Mouse (Mus musculus): ENCODE measurements at regions not wholly inside any gene's neighbourhood (a gene's known extent, or its start where the extent isn't known, plus 50 kb on each side); places are given as distances from the start of the nearest gene placed in this dataset.

DNA sequence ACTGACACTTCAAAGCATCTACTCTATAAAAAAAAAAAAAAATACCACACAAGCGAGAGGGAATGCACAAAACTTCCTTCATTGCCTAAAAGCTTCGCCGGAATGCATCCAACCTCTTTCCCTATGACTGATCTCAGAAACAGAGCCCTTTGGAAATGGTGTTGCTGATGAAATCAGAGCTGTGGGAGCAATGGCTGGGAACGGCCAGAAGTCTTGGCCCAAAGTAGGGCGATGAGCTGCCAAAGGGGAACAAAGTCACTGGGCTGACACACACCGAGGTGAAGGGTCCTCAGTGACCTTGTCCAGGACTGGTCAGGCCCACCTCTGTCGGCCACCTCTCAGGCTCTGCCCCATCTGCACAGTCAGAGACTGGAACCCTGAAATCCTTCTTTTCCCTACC lies 353.6 kb upstream of the Arid1b start:
- TF ChIP-seq POLR2A (IDR thresholded peaks at IDR 0.05; ENCODE audit: borderline replicate concordance, extremely low read depth, low read depth, low read length) (no peak), CTCF (IDR thresholded peaks at IDR 0.05; ENCODE audit: insufficient read depth, low read length) (no peak)
- Histone ChIP-seq H3K4me3 (replicated peaks; ENCODE audit: extremely low read depth, low read depth, low read length) (no peak overlapping the region), H3K4me1 (ENCODE audit: control insufficient read depth, insufficient read depth, low read length) (no peaks in the 10 kb centered on the region; the same call in 1 of the 2 replicates)
- WGBS: 75% methylated on average over 7 of the region's 7 CpGs
- DNase-seq: peak; percentile 18

DNA sequence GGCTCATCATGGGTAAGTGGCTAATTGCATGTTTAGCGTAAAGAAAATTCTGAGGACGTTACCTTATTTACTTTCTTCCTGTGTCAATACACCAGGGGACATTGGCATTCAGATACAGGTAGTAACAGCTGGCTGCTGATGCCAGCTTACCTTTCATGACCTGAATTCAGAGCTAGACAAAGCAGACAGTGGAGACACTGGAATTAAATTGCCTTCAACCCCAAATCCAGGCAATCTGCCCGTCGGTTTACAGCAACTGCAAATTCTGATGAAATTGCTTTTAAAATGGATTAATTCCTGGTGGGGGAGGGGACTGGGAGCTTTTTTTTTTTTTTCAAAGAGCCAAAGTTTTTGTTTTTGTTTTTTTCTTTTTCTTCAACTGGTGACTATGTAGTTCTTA lies 353.0 kb upstream of the Arid1b start:
- TF ChIP-seq CTCF (IDR thresholded peaks at IDR 0.05; ENCODE audit: insufficient read depth, low read length): no peak
- Histone ChIP-seq H3K4me3 (replicated peaks; ENCODE audit: extremely low read depth, low read depth, low read length) (no peak overlapping the region), H3K4me1 (ENCODE audit: control insufficient read depth, insufficient read depth, low read length) (no peaks in the 10 kb centered on the region; the same call in 1 of the 2 replicates)
- WGBS: 60% methylated on average over 4 of the region's 4 CpGs
- no peak for DNase-seq

DNA sequence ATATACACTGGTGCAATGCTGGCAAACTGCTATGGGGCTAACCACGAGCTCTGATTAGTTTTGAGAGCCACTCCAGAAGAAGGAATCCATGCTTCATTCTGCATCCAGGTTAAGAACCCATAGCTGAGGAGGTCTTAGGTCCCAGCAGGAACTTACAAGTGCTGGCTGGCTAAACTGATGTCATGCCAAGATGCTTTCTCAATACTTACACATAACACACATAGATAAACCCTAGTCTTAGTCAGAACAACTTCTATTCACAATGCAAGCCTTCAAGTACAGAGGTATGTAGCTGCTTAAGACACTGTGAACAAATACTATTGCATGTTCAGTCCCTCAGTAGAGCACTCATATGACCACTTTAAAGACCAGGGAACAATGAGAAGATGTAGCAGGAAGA lies 352.1 kb upstream of the Arid1b start:
- DNase-seq: no peak
- 41% methylated on average over 1 of the region's 1 CpGs for WGBS
- Histone ChIP-seq H3K4me3 (replicated peaks; ENCODE audit: extremely low read depth, low read depth, low read length) (no peak overlapping the region), H3K4me1 (ENCODE audit: control insufficient read depth, insufficient read depth, low read length) (no peaks in the 10 kb centered on the region; the same call in 1 of the 2 replicates)
- no peak for TF ChIP-seq CTCF (IDR thresholded peaks at IDR 0.05; ENCODE audit: insufficient read depth, low read length)
- TF ChIP-seq POLR2A (IDR thresholded peaks at IDR 0.05; ENCODE audit: borderline replicate concordance, extremely low read depth, low read depth, low read length): no peak

DNA sequence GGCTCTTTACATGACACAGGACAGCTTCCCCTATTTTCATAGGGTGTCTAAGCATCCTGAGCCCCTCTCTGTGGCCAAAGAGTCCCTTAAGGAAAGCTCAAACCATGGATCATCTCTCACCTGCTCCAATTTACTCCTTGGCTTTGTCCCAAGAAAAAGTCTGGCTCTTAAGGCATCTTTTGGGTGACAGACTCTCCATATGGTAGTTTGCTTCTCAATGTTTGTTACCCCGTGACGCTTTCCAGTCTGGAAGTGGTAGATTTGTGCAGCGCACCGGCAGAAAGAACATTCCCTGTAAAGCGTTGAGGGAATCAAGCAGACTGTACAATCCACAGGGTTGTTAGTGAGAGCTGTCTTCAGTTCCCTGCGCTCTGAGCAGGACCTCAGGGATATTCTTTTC lies 350.8 kb upstream of the Arid1b start:
- no peaks in the 10 kb centered on the region; the same call in 1 of the 2 replicates for H3K4me1 ChIP-seq (ENCODE audit: control insufficient read depth, insufficient read depth, low read length)
- no peak for TF ChIP-seq POLR2A (IDR thresholded peaks at IDR 0.05; ENCODE audit: borderline replicate concordance, extremely low read depth, low read depth, low read length)
- no peak for TF ChIP-seq CTCF (IDR thresholded peaks at IDR 0.05; ENCODE audit: insufficient read depth, low read length)
- H3K4me3 ChIP-seq (replicated peaks; ENCODE audit: extremely low read depth, low read depth, low read length): no peak overlapping the region
- no peak for DNase-seq
- WGBS: 82% methylated on average over 6 of the region's 6 CpGs

DNA sequence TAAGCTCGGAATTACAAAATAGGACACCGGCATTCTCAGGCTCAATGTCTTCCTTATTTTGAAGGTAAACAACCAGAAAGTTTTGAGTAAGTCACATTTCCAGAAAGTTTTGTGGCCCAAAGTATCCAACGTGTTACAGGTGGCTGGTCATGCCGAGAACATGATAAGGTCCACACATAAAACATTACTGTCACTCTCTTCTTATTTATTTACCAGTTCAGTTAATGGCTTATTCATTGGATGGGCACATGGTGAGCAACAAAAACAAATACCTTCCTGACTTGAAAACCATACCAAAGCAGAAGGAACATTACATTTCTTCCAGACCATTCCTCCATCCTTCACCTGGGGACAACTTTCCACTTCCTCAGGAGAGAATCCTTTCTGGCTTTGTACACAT lies 345.5 kb upstream of the Arid1b start:
- no peak for TF ChIP-seq POLR2A (IDR thresholded peaks at IDR 0.05; ENCODE audit: borderline replicate concordance, extremely low read depth, low read depth, low read length)
- no peak for TF ChIP-seq CTCF (IDR thresholded peaks at IDR 0.05; ENCODE audit: insufficient read depth, low read length)
- Histone ChIP-seq H3K4me1 (ENCODE audit: control insufficient read depth, insufficient read depth, low read length) (no peaks in the 10 kb centered on the region; the same call in 1 of the 2 replicates), H3K4me3 (replicated peaks; ENCODE audit: extremely low read depth, low read depth, low read length) (no peak overlapping the region)
- no peak for DNase-seq
- 83% methylated on average over 4 of the region's 4 CpGs for WGBS

DNA sequence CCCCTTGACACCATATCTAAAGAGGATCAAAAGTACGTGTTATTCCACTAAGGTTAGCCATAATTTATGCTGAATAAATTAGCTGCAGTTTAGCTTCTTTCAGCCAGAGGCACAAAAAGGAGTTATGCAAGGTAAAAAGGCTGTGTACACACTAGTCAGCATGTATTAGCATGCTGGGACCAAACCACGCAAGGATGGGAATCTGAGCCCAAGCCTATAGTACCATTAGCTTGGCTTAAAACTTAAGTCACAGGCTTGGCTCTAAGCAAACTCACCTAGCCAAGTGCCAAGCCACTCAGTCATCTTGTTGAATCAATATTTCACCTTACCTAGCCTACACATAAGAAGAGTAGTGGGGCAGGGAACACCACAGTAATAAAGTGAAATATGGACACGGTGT lies 339.9 kb upstream of the Arid1b start:
- no peaks in the 10 kb centered on the region for H3K4me1 ChIP-seq (ENCODE audit: control insufficient read depth, insufficient read depth, low read length)
- H3K4me3 ChIP-seq (replicated peaks; ENCODE audit: extremely low read depth, low read depth, low read length): no peak overlapping the region
- TF ChIP-seq CTCF (IDR thresholded peaks at IDR 0.05; ENCODE audit: insufficient read depth, low read length) (no peak), POLR2A (IDR thresholded peaks at IDR 0.05; ENCODE audit: borderline replicate concordance, extremely low read depth, low read depth, low read length) (no peak)
- 84% methylated on average over 3 of the region's 3 CpGs for WGBS
- no peak for DNase-seq

DNA sequence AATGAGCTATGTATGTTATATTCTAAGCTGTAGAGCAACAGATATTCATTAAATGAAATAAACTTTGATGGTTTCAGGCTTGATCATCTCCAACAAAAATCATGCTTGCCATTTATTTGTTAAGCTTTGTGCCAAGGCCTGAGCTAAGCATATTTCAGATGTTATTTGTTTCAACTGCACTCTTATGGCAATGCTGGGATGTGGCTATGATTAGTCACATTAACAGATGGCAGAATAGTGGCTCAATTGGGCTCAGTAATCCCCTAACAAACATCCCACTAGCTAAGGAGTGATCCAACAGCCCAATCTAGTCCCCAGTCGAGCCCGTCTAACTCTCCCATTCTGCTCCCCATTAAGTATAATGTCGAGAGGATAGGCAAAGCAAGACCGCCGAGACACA lies 332.1 kb upstream of the Arid1b start:
- DNase-seq: no peak
- 88% methylated on average over 5 of the region's 5 CpGs for WGBS
- TF ChIP-seq CTCF (IDR thresholded peaks at IDR 0.05; ENCODE audit: insufficient read depth, low read length): no peak
- TF ChIP-seq POLR2A (IDR thresholded peaks at IDR 0.05; ENCODE audit: borderline replicate concordance, extremely low read depth, low read depth, low read length): no peak
- H3K4me1 ChIP-seq (ENCODE audit: control insufficient read depth, insufficient read depth, low read length): no peaks in the 10 kb centered on the region
- H3K4me3 ChIP-seq (replicated peaks; ENCODE audit: extremely low read depth, low read depth, low read length): no peak overlapping the region

DNA sequence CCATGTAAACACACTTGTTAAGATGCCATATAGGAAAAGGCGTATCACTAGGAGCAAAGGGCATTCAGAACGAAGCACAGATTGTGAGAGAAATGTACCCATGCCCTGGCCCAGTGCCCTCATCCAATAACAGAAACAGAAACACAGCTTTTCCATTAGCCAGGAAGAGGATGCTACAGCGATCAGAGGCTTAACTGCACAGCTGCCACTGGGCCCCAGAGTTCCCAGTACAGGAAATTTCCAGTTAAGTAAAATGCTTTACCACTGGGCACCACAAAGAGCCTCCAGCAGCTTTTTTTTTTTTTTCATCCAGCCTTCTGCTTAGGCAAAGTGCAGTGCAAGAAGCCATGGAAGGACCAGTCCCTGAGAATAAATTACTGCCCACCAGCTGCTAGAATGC lies 325.6 kb upstream of the Arid1b start:
- H3K4me3 ChIP-seq (replicated peaks; ENCODE audit: extremely low read depth, low read depth, low read length): no peak overlapping the region
- TF ChIP-seq CTCF (IDR thresholded peaks at IDR 0.05; ENCODE audit: insufficient read depth, low read length) (no peak), POLR2A (IDR thresholded peaks at IDR 0.05; ENCODE audit: borderline replicate concordance, extremely low read depth, low read depth, low read length) (no peak)
- DNase-seq: no peak
- 79% methylated on average over 3 of the region's 3 CpGs for WGBS
- H3K4me1 ChIP-seq (ENCODE audit: control insufficient read depth, insufficient read depth, low read length): no peaks in the 10 kb centered on the region

DNA sequence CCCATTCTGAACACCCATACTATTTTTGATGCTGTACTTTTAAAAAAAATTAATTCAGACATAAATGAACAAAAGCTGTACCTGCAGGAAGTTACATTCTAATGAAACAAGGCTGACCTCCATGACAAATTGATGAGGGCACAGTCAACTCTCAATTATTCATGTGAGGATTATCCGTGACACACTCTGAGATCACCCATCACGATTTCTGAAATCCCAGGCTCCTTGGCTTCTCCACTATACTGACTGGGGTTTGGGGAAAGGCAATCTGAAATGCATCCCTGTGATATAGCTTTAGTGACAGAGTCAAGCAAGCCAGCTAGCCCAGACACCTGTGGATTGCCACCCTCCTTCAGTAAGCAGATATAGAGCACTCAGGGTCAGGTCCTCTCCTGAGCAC lies 320.9 kb upstream of the Arid1b start:
- TF ChIP-seq CTCF (IDR thresholded peaks at IDR 0.05; ENCODE audit: insufficient read depth, low read length) (no peak), POLR2A (IDR thresholded peaks at IDR 0.05; ENCODE audit: borderline replicate concordance, extremely low read depth, low read depth, low read length) (no peak)
- no peak overlapping the region for H3K4me3 ChIP-seq (replicated peaks; ENCODE audit: extremely low read depth, low read depth, low read length)
- H3K4me1 ChIP-seq (ENCODE audit: control insufficient read depth, insufficient read depth, low read length): no peaks in the 10 kb centered on the region
- 85% methylated on average over 2 of the region's 2 CpGs for WGBS
- no peak for DNase-seq

DNA sequence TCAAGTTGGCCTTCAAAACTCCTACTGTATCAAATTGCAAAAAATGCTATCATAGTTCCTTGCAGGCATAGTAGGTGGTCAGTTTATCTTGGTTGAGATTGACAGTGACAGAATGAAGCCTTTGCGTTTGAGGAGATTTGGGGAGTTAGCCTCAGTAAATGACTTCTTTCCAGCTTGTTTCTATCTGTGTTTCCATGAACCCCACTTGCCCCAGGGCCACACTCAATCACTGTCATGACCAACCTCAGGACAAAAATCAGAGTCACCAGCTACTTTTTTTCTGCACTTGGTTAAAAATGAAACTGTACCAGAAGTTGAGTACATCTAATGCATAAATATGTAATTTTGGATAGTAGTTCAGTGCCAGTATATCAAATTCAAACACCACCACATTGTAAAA lies 287.7 kb upstream of the Arid1b start:
- DNase-seq: no peak
- TF ChIP-seq CTCF (IDR thresholded peaks at IDR 0.05; ENCODE audit: insufficient read depth, low read length) (no peak), POLR2A (IDR thresholded peaks at IDR 0.05; ENCODE audit: borderline replicate concordance, extremely low read depth, low read depth, low read length) (no peak)
- H3K4me3 ChIP-seq (replicated peaks; ENCODE audit: extremely low read depth, low read depth, low read length): no peak overlapping the region
- 58% methylated on average over 1 of the region's 1 CpGs for WGBS
- H3K4me1 ChIP-seq (ENCODE audit: control insufficient read depth, insufficient read depth, low read length): no peaks in the 10 kb centered on the region

DNA sequence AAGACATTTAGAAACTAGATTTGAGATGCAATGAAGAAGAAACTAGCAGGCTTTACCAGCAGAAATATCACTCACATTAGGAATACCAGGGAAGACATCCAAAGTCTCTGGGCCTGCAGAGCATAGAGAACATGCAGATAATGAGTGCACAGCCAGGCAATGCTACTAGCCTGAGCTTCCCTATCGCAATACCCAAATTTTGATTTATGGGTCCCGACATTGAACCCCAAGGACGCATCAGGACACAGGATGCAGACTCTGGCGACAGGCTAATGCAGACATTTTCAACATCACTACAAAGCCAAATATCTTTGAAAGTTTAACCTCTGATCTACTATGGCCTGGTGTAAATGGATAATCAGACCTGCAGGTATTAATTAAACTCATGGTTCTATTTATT lies 273.1 kb upstream of the Arid1b start:
- no peaks in the 10 kb centered on the region for H3K4me1 ChIP-seq (ENCODE audit: control insufficient read depth, insufficient read depth, low read length)
- no peak for DNase-seq
- TF ChIP-seq CTCF (IDR thresholded peaks at IDR 0.05; ENCODE audit: insufficient read depth, low read length) (no peak), POLR2A (IDR thresholded peaks at IDR 0.05; ENCODE audit: borderline replicate concordance, extremely low read depth, low read depth, low read length) (no peak)
- 89% methylated on average over 4 of the region's 4 CpGs for WGBS
- no peak overlapping the region for H3K4me3 ChIP-seq (replicated peaks; ENCODE audit: extremely low read depth, low read depth, low read length)
